Mouse (Mus musculus) lung, postnatal 0 days (tissue): ENCODE results near the gene Chml. TPM values are rescaled to one million over a fixed set of nuclear protein-coding genes. Genes with fewer than 3 reads are reported as not detected.

Experiments used
- ATAC-seq: fragments of 200-750 bp; cut with Nextera tagmentation; 2 replicates; pipeline ENCODE4 v1.8.0; 2017; ENCODE audit warnings: moderate library complexity
- DNase-seq: peaks from one replicate; pipeline ENCODE4 v3.0.0-alpha.2; 2016; ENCODE audit warnings: low spot score
- H3K27ac ChIP-seq: fragments of 300-500 bp; sonication (generic); 2 replicates; pipeline ENCODE4 v1.5.1; 2014; ENCODE audit warnings: antibody characterized with exemption, mild to moderate bottlenecking, low read length, mixed read lengths
- H3K27me3 ChIP-seq: fragments of 300-500 bp; sonication (generic); replicated peaks from 2 replicates; pipeline ENCODE4 v1.6.1; 2014; ENCODE audit warnings: low read length, mixed read lengths; ENCODE audit not compliant: insufficient read depth
- H3K36me3 ChIP-seq: fragments of 300-500 bp; sonication (generic); 2 replicates; pipeline ENCODE4 v1.6.1; 2014; ENCODE audit warnings: low read length, mixed read lengths; ENCODE audit not compliant: insufficient read depth
- H3K4me1 ChIP-seq: fragments of 300-500 bp; sonication (generic); 2 replicates; pipeline ENCODE4 v1.6.1; 2014; ENCODE audit warnings: antibody characterized with exemption, low read depth, low read length, mixed read lengths; ENCODE audit not compliant: insufficient read depth
- H3K4me2 ChIP-seq: fragments of 300-500 bp; sonication (generic); replicated peaks from 2 replicates; pipeline ENCODE4 v1.6.1; 2014; ENCODE audit warnings: low read depth, mild to moderate bottlenecking, low read length, moderate library complexity, mixed read lengths
- H3K4me3 ChIP-seq: fragments of 300-500 bp; sonication (generic); 2 replicates; pipeline ENCODE4 v1.5.1; 2014; ENCODE audit warnings: low read depth, low read length
- H3K9ac ChIP-seq: fragments of 300-500 bp; sonication (generic); replicated peaks from 2 replicates; pipeline ENCODE4 v1.6.1; 2014; ENCODE audit warnings: low read depth, mild to moderate bottlenecking
- H3K9me3 ChIP-seq: fragments of 300-500 bp; sonication (generic); 2 replicates; pipeline ENCODE4 v1.6.1; 2016; ENCODE audit warnings: low read length, mixed read lengths
- CTCF ChIP-seq: IDR thresholded peaks from 2 replicates; pipeline ENCODE4 v1.5.1; 2016; ENCODE audit warnings: antibody characterized with exemption, mild to moderate bottlenecking
- EP300 ChIP-seq: IDR thresholded peaks from 2 replicates; pipeline ENCODE4 v1.6.1; 2016; ENCODE audit warnings: antibody characterized with exemption, mild to moderate bottlenecking, control low read depth
- WGBS: fragments of 180-500 bp; shearing (Covaris S2); extraction: QIAGEN DNeasy Blood & Tissue Kit; methylation state at CpG from one replicate; pipeline ENCODE4 v1.1.7; 2014; 5-methylcytosine and 5-hydroxymethylcytosine counted together
- polyA plus RNA-seq: library from polyadenylated mRNA; unstranded; fragments of >200 nt; fragmentation: Nextera tagmentation; extraction: Ambion mirVana; gene quantifications from 2 replicates; pipeline ENCODE4 v1.2.1, GENCODE M21; 2015

Gene Chml
- polyA plus RNA-seq, 1 experiment from 2014 or later: 1.2 TPM

- Histone ChIP-seq H3K27me3 (no peaks in the 10 kb centered on the region), H3K4me1 (no peaks in the 10 kb centered on the region), H3K36me3 (no peaks in the 10 kb centered on the region), H3K4me3 (no peak overlapping the region), H3K9ac (no peak overlapping the region), H3K4me2 (no peak overlapping the region), H3K9me3 (no peaks in the 10 kb centered on the region), H3K27ac (no peak overlapping the region)
- TF ChIP-seq EP300 (no peak), CTCF (no peak)
- ATAC-seq (no peak), DNase-seq (no peak)
- 50% methylated on average over 5 of the region's 5 CpGs for WGBS
These were observed 49.0 kb downstream of the Chml start for GRCm38 (mm10) chr1:175643496-175644265.

DNA sequence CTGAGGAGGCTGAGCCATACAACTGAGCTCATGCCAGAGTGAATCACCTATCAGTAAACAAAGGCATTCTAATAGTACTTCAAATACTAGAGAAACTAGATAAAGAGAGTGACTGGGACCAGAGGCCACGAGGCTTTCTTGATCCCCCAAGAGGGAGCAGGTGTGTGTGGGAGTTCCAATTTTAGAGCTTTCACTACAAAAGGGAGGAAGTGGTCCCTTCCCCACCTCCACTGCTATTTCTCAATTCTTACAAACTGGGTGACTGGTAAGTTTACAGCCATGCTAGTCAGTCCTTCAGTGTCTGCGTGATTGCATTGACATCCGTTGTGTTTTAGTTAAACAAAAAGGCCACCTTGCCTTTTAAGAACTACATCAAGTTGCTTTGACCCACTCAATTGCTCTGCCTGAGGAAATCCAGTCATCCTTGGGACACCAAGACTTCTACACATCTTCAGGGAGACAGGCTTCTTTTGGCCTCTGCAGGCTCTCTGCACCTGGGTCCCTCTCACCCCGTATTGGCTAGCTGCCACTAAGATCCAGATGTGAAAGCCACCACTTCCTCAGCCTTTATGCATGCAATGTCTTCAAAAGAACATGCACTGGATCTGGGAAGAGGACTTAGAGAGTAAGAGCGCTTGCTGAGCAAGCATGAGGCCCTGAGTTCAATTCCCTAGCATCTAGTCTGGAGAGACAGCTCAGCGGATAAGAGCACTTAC lies 52.1 kb downstream of the Chml start:
- Histone ChIP-seq H3K4me1 (no peaks in the 10 kb centered on the region), H3K4me2 (no peak overlapping the region), H3K9me3 (no peaks in the 10 kb centered on the region), H3K27ac (no peak overlapping the region), H3K4me3 (no peak overlapping the region), H3K27me3 (no peaks in the 10 kb centered on the region), H3K36me3 (no peaks in the 10 kb centered on the region), H3K9ac (no peak overlapping the region)
- ATAC-seq: no peak
- no peak for DNase-seq
- 66% methylated on average over 6 of the region's 6 CpGs for WGBS
- no peak for TF ChIP-seq CTCF
- TF ChIP-seq EP300: no peak

DNA sequence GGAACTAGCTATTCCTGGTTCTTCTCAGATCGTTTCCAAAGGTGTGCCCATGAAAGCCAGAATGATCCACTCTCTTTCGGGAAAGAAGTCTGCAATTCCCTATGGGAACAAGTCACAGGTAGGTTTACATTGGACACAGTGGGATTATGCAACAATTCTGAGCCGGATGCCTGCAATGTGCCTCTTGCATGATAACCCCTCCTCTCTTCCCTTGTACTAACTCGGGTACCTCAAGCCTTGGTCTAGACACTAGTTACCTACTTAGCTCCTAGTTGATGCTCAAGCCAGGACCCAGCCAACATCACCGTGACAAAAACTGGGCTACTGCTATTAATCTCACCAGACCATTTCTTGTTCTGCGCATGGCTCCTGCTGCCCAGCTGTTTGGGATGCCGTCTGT lies 53.6 kb downstream of the Chml start:
- DNase-seq (no peak), ATAC-seq (no peak)
- Histone ChIP-seq H3K4me1 (no peaks in the 10 kb centered on the region), H3K27me3 (no peaks in the 10 kb centered on the region), H3K9ac (no peak overlapping the region), H3K27ac (no peak overlapping the region), H3K4me2 (no peak overlapping the region), H3K36me3 (no peaks in the 10 kb centered on the region), H3K9me3 (no peaks in the 10 kb centered on the region), H3K4me3 (no peak overlapping the region)
- TF ChIP-seq EP300 (no peak), CTCF (no peak)
- 80% methylated on average over 7 of the region's 7 CpGs for WGBS

DNA sequence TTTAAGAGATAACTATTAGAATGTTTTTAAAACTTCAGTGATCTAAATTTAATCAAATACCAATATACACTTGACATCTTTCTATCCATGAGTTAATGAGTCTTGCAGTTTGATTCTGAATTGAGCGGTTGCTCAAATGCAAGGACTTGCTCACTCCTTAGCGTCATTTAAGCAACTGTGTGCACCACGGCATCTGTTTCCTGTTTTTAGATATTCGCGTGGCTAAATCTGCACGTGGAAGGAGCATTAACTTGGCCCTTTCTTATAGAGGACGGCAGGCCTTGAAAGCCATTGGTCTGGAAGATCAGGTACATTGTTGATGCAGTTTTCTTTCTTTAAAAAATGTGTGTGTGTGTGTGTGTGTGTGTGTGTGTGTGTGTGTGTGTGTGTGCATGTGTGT lies 55.0 kb downstream of the Chml start:
- Histone ChIP-seq H3K27ac (no peak overlapping the region), H3K4me2 (no peak overlapping the region), H3K27me3 (no peaks in the 10 kb centered on the region), H3K36me3 (no peaks in the 10 kb centered on the region), H3K4me1 (no peaks in the 10 kb centered on the region), H3K9ac (no peak overlapping the region), H3K9me3 (no peaks in the 10 kb centered on the region), H3K4me3 (no peak overlapping the region)
- ATAC-seq (no peak), DNase-seq (no peak)
- TF ChIP-seq CTCF (no peak), EP300 (no peak)
- 56% methylated on average over 7 of the region's 7 CpGs for WGBS

DNA sequence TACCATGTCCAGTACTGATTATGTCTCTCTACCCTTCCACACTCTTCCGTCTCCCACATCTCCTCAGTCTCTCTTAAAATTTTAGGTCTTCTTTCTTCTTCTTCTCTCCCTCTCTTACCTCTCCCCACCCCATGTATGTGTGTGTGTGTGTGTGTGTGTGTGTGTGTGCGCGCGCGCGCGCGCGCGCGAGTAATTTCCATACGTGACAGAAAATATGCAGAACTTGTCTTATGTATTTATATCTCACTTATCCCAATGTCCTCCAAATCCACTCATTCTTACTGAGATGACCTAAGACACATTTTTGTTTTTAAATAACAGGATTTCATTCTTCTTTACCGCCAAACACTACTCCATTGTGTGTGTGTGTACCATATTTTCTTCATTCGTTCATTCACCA lies 60.2 kb downstream of the Chml start:
- Histone ChIP-seq H3K4me2 (no peak overlapping the region), H3K27ac (no peak overlapping the region), H3K9ac (no peak overlapping the region), H3K4me1 (no peaks in the 10 kb centered on the region), H3K4me3 (no peak overlapping the region), H3K9me3 (no peaks in the 10 kb centered on the region), H3K27me3 (no peaks in the 10 kb centered on the region), H3K36me3 (no peaks in the 10 kb centered on the region)
- ATAC-seq (no peak), DNase-seq (no peak)
- no peak for TF ChIP-seq EP300
- TF ChIP-seq CTCF: no peak
- 94% methylated on average over 14 of the region's 14 CpGs for WGBS

Other genes starting within 250 kb of the Chml start
- gene Rgs7, start 200.4 kb downstream of the Chml start, polyA plus RNA-seq: 0.06 and 0.20 TPM in 2 replicates
- gene Kmo, start 72.5 kb downstream of the Chml start, polyA plus RNA-seq: 0.12 and 0.21 TPM in 2 replicates
- 67.2 and 69.0 TPM in 2 replicates for gene Fh1, start 67.3 kb downstream of the Chml start, polyA plus RNA-seq
- gene Opn3, start 125 bp downstream of the Chml start, polyA plus RNA-seq: 2.2 and 3.5 TPM in 2 replicates
- not detected in 2 replicates for gene Wdr64, start 5.7 kb upstream of the Chml start, polyA plus RNA-seq
- gene Exo1, start 187.7 kb upstream of the Chml start, polyA plus RNA-seq: 2.6 and 2.9 TPM in 2 replicates
- gene Gm38100, start 227.4 kb upstream of the Chml start, polyA plus RNA-seq: not detected in 2 replicates